Mouse (Mus musculus): ENCODE measurements around the gene Cstf2. TPM values are rescaled to one million over a fixed set of nuclear protein-coding genes. Genes with fewer than 3 reads are reported as not detected.

The Cstf2 gene
- polyA plus RNA-seq, 1 experiment, result 17.9 TPM

GRCm38 (mm10) chrX:134111767-134112166, 52.8 kb downstream of the Cstf2 start:
- Histone ChIP-seq H3K9me3 (no peaks in the 10 kb centered on the region), H3K4me3 (replicated peaks) (no peak overlapping the region), H3K27me3 (replicated peaks) (peaks cover 20% of the 10 kb centered on the region), H3K36me3 (replicated peaks; ENCODE audit: low read length) (no peaks in the 10 kb centered on the region), H3K4me1 (no peaks in the 10 kb centered on the region; the same call in 1 of the 2 replicates)
- TF ChIP-seq FLI1 (IDR thresholded peaks at IDR 0.05; ENCODE audit: low read length) (no peak), GATA1 (IDR thresholded peaks at IDR 0.05; ENCODE audit: borderline replicate concordance, low read length) (no peak)

DNA sequence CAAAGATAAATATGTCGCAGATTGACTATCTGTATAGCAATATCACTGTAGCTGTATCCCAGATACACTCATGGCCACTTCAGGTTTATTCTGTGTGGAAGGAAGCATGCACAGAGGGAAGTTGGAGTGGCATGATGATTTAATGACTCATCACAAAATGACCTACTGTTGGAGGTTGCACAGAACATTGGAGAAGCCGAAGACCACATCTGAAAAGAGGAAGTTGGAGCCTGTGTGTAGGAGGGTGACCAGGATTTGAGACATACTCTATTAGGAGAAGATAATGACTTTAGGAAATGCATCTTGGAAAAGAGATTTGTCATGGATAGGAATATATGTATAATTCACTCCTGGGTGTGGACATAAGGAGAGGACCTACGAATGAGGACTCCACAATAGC, 57.4 kb downstream of the Cstf2 start:
- Histone ChIP-seq H3K27me3 (replicated peaks) (peaks cover 14% of the 10 kb centered on the region), H3K4me3 (replicated peaks) (no peak overlapping the region), H3K36me3 (replicated peaks; ENCODE audit: low read length) (no peaks in the 10 kb centered on the region), H3K9me3 (no peaks in the 10 kb centered on the region), H3K4me1 (no peaks in the 10 kb centered on the region; the same call in 1 of the 2 replicates)
- TF ChIP-seq GATA1 (IDR thresholded peaks at IDR 0.05; ENCODE audit: borderline replicate concordance, low read length), result no peak
- no peak for TF ChIP-seq FLI1 (IDR thresholded peaks at IDR 0.05; ENCODE audit: low read length)

- H3K27me3 ChIP-seq (replicated peaks), result peaks cover 18% of the 10 kb centered on the region
- peaks cover 11% of the 10 kb centered on the region; the same call in 1 of the 2 replicates for H3K4me1 ChIP-seq
- H3K4me3 ChIP-seq (replicated peaks), result no peak overlapping the region
- TF ChIP-seq GATA1 (IDR thresholded peaks at IDR 0.05; ENCODE audit: borderline replicate concordance, low read length) (no peak), FLI1 (IDR thresholded peaks at IDR 0.05; ENCODE audit: low read length) (no peak)
- H3K9me3 ChIP-seq, result no peaks in the 10 kb centered on the region
- no peaks in the 10 kb centered on the region for H3K36me3 ChIP-seq (replicated peaks; ENCODE audit: low read length)
Observed at GRCm38 (mm10) chrX:134128549-134128948, 69.6 kb downstream of the Cstf2 start.

DNA sequence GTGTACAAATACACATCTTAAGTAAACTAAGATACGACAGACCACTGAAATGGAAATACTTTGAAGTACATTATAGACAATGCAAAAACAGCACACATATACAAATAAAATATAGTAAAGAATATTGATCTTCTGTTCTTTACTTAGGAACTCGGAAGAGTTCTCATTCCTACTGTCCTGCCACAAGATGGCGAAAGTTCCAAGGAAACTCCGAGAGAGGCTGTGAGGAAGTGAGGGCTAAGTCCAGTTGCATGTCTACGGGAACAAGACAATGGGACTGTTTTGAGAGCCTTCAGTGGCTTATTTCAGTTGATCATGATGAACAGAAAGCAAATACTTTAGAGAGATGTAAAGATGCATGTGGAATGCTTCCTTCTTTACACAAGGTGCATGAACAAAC, 73.3 kb downstream of the Cstf2 start:
- TF ChIP-seq GATA1 (IDR thresholded peaks at IDR 0.05; ENCODE audit: borderline replicate concordance, low read length), result no peak
- TF ChIP-seq FLI1 (IDR thresholded peaks at IDR 0.05; ENCODE audit: low read length), result no peak
- Histone ChIP-seq H3K27me3 (replicated peaks) (peaks cover 17% of the 10 kb centered on the region), H3K9me3 (no peaks in the 10 kb centered on the region), H3K36me3 (replicated peaks; ENCODE audit: low read length) (no peaks in the 10 kb centered on the region), H3K4me1 (peaks cover 11% of the 10 kb centered on the region; the same call in 1 of the 2 replicates), H3K4me3 (replicated peaks) (no peak overlapping the region)

DNA sequence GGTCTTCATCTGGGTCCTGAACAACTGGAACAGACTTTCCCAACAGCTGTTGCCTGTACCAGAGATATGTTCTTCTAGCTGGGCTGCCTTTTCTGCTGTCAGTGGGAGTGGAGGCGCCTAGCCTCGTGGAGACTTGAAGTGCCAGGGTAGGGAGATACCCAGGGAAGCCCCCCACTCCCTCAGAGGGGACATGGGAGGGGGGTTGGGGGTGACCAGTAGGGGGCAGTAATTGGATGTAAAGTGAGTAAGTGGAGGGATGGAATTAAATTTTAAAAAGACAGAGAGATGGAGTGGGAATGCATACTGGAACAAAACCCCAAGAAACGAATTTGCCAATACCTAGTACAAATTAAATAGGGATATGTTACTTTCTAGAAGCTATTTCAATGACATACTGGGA, 74.8 kb downstream of the Cstf2 start:
- Histone ChIP-seq H3K9me3 (no peaks in the 10 kb centered on the region), H3K4me3 (replicated peaks) (no peak overlapping the region), H3K27me3 (replicated peaks) (peaks cover 25% of the 10 kb centered on the region), H3K4me1 (peaks cover 13% of the 10 kb centered on the region), H3K36me3 (replicated peaks; ENCODE audit: low read length) (no peaks in the 10 kb centered on the region)
- TF ChIP-seq GATA1 (IDR thresholded peaks at IDR 0.05; ENCODE audit: borderline replicate concordance, low read length) (no peak), FLI1 (IDR thresholded peaks at IDR 0.05; ENCODE audit: low read length) (no peak)

Other genes starting within 250 kb of the Cstf2 start
- gene Tnmd, start 208.2 kb upstream of the Cstf2 start, polyA plus RNA-seq (2012; ENCODE audit: insufficient read depth, low replicate concordance), result not detected in 2 replicates
- gene Tspan6, start 160.8 kb upstream of the Cstf2 start, polyA plus RNA-seq (2012; ENCODE audit: insufficient read depth, low replicate concordance), result 0.97 and 1.0 TPM in 2 replicates
- not detected in 2 replicates for gene Srpx2, start 150.8 kb upstream of the Cstf2 start, polyA plus RNA-seq (2012; ENCODE audit: insufficient read depth, low replicate concordance)
- gene Sytl4, start 77.4 kb upstream of the Cstf2 start, polyA plus RNA-seq (2012; ENCODE audit: insufficient read depth, low replicate concordance), result 1.9 TPM in 1 of 2 replicates, not detected in the other
- gene Xkrx, start 102.9 kb downstream of the Cstf2 start, polyA plus RNA-seq (2012; ENCODE audit: insufficient read depth, low replicate concordance), result not detected in 2 replicates
- not detected in 2 replicates for gene Arl13a, start 128.3 kb downstream of the Cstf2 start, polyA plus RNA-seq (2012; ENCODE audit: insufficient read depth, low replicate concordance)
- not detected in 2 replicates for gene Nox1, start 162.8 kb downstream of the Cstf2 start, polyA plus RNA-seq (2012; ENCODE audit: insufficient read depth, low replicate concordance)
- gene Trmt2b, start 217.8 kb downstream of the Cstf2 start, polyA plus RNA-seq (2012; ENCODE audit: insufficient read depth, low replicate concordance), result 0.51 and 0.58 TPM in 2 replicates
- not detected in 2 replicates for gene Tmem35a, start 236.0 kb downstream of the Cstf2 start, polyA plus RNA-seq (2012; ENCODE audit: insufficient read depth, low replicate concordance)
- gene Cenpi, start 248.9 kb downstream of the Cstf2 start, polyA plus RNA-seq (2012; ENCODE audit: insufficient read depth, low replicate concordance), result 0.15 TPM in 1 of 2 replicates, not detected in the other

Measured in megakaryocyte, embryonic 14.5 days (primary cell).